Mouse (Mus musculus) lung, postnatal 0 days (tissue): ENCODE results near the gene Gm37240. TPM values are rescaled to one million over a fixed set of nuclear protein-coding genes. Genes with fewer than 3 reads are reported as not detected.

Experiments used
- ATAC-seq: fragments of 200-750 bp; cut with Nextera tagmentation; 2 replicates; pipeline ENCODE4 v1.8.0; 2017; ENCODE audit warnings: moderate library complexity
- DNase-seq: peaks from one replicate; pipeline ENCODE4 v3.0.0-alpha.2; 2016; ENCODE audit warnings: low spot score
- H3K27ac ChIP-seq: fragments of 300-500 bp; sonication (generic); 2 replicates; pipeline ENCODE4 v1.5.1; 2014; ENCODE audit warnings: antibody characterized with exemption, mild to moderate bottlenecking, low read length, mixed read lengths
- H3K27me3 ChIP-seq: fragments of 300-500 bp; sonication (generic); replicated peaks from 2 replicates; pipeline ENCODE4 v1.6.1; 2014; ENCODE audit warnings: low read length, mixed read lengths; ENCODE audit not compliant: insufficient read depth
- H3K36me3 ChIP-seq: fragments of 300-500 bp; sonication (generic); 2 replicates; pipeline ENCODE4 v1.6.1; 2014; ENCODE audit warnings: low read length, mixed read lengths; ENCODE audit not compliant: insufficient read depth
- H3K4me1 ChIP-seq: fragments of 300-500 bp; sonication (generic); 2 replicates; pipeline ENCODE4 v1.6.1; 2014; ENCODE audit warnings: antibody characterized with exemption, low read depth, low read length, mixed read lengths; ENCODE audit not compliant: insufficient read depth
- H3K4me2 ChIP-seq: fragments of 300-500 bp; sonication (generic); replicated peaks from 2 replicates; pipeline ENCODE4 v1.6.1; 2014; ENCODE audit warnings: low read depth, mild to moderate bottlenecking, low read length, moderate library complexity, mixed read lengths
- H3K4me3 ChIP-seq: fragments of 300-500 bp; sonication (generic); 2 replicates; pipeline ENCODE4 v1.5.1; 2014; ENCODE audit warnings: low read depth, low read length
- H3K9ac ChIP-seq: fragments of 300-500 bp; sonication (generic); replicated peaks from 2 replicates; pipeline ENCODE4 v1.6.1; 2014; ENCODE audit warnings: low read depth, mild to moderate bottlenecking
- H3K9me3 ChIP-seq: fragments of 300-500 bp; sonication (generic); 2 replicates; pipeline ENCODE4 v1.6.1; 2016; ENCODE audit warnings: low read length, mixed read lengths
- CTCF ChIP-seq: IDR thresholded peaks from 2 replicates; pipeline ENCODE4 v1.5.1; 2016; ENCODE audit warnings: antibody characterized with exemption, mild to moderate bottlenecking
- EP300 ChIP-seq: IDR thresholded peaks from 2 replicates; pipeline ENCODE4 v1.6.1; 2016; ENCODE audit warnings: antibody characterized with exemption, mild to moderate bottlenecking, control low read depth
- WGBS: fragments of 180-500 bp; shearing (Covaris S2); extraction: QIAGEN DNeasy Blood & Tissue Kit; methylation state at CpG from one replicate; pipeline ENCODE4 v1.1.7; 2014; 5-methylcytosine and 5-hydroxymethylcytosine counted together
- polyA plus RNA-seq: library from polyadenylated mRNA; unstranded; fragments of >200 nt; fragmentation: Nextera tagmentation; extraction: Ambion mirVana; gene quantifications from 2 replicates; pipeline ENCODE4 v1.2.1, GENCODE M21; 2015

The Gm37240 gene
- polyA plus RNA-seq, 1 experiment from 2014 or later, result 8.9 TPM

- no peak for ATAC-seq
- Histone ChIP-seq H3K4me1 (no peaks in the 10 kb centered on the region), H3K27me3 (no peaks in the 10 kb centered on the region), H3K4me3 (no peak overlapping the region), H3K9ac (no peak overlapping the region), H3K4me2 (no peak overlapping the region), H3K9me3 (no peaks in the 10 kb centered on the region), H3K27ac (no peak overlapping the region), H3K36me3 (no peaks in the 10 kb centered on the region)
- TF ChIP-seq CTCF (no peak), EP300 (no peak)
- no peak for DNase-seq
- WGBS, result 85% methylated on average over 5 of the region's 5 CpGs
These were observed 723.9 kb downstream of the Gm37240 start for GRCm38 (mm10) chr3:85163396-85163795.

- no peaks in the 10 kb centered on the region for H3K27me3 ChIP-seq
- no peaks in the 10 kb centered on the region for H3K4me1 ChIP-seq
- H3K27ac ChIP-seq, result no peak overlapping the region
- DNase-seq, result no peak
- H3K9ac ChIP-seq, result no peak overlapping the region
- no peak overlapping the region for H3K4me2 ChIP-seq
- no peaks in the 10 kb centered on the region for H3K36me3 ChIP-seq
- H3K9me3 ChIP-seq, result no peaks in the 10 kb centered on the region
- 78% methylated on average over 3 of the region's 3 CpGs for WGBS
- no peak overlapping the region for H3K4me3 ChIP-seq
- no peak for TF ChIP-seq EP300
- no peak for TF ChIP-seq CTCF
- no peak for ATAC-seq
These were observed 724.9 kb downstream of the Gm37240 start for GRCm38 (mm10) chr3:85162430-85162829.

DNA sequence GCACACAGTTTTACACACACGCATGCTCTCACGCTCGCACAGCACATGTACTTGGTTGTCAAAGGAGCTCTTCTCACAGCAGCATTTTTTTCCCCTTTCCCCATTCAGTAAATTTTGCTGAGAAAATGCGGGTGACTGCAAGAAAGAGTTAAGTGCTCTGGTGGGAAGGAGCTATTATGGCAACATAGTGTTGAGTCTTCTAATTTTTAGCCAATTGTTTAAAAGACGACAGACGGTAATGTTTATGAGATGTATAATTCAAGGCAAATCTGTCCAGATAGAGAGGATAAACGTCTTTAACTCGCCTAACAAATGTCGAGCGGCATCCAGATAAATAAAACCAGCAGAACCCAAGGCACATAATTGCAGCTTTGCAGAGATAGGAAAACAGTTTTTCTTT, 726.5 kb downstream of the Gm37240 start:
- no peak for TF ChIP-seq EP300
- no peak for TF ChIP-seq CTCF
- H3K4me3 ChIP-seq, result no peak overlapping the region
- ATAC-seq, result no peak

GRCm38 (mm10) chr3:85159631-85160030, 727.7 kb downstream of the Gm37240 start:
- Histone ChIP-seq H3K36me3 (no peaks in the 10 kb centered on the region), H3K27me3 (no peaks in the 10 kb centered on the region), H3K4me3 (no peak overlapping the region), H3K27ac (no peak overlapping the region), H3K4me1 (no peaks in the 10 kb centered on the region), H3K4me2 (no peak overlapping the region), H3K9ac (no peak overlapping the region), H3K9me3 (no peaks in the 10 kb centered on the region)
- WGBS, result 75% methylated on average over 6 of the region's 6 CpGs
- ATAC-seq, result no peak
- DNase-seq, result no peak
- no peak for TF ChIP-seq EP300
- no peak for TF ChIP-seq CTCF

More for the DNA sequence above, 726.5 kb downstream of the Gm37240 start:
- WGBS, result 57% methylated on average over 10 of the region's 10 CpGs
- DNase-seq, result no peak
- Histone ChIP-seq H3K27ac (no peak overlapping the region), H3K36me3 (no peaks in the 10 kb centered on the region), H3K27me3 (no peaks in the 10 kb centered on the region), H3K9me3 (no peaks in the 10 kb centered on the region), H3K4me1 (no peaks in the 10 kb centered on the region), H3K4me2 (no peak overlapping the region), H3K9ac (no peak overlapping the region)

- no peak overlapping the region for H3K4me3 ChIP-seq
- WGBS, result 68% methylated on average over 4 of the region's 4 CpGs
- ATAC-seq, result no peak
- no peak overlapping the region for H3K4me2 ChIP-seq
- no peaks in the 10 kb centered on the region for H3K4me1 ChIP-seq
- no peaks in the 10 kb centered on the region for H3K27me3 ChIP-seq
- no peak for TF ChIP-seq CTCF
- no peak for TF ChIP-seq EP300
- no peak overlapping the region for H3K9ac ChIP-seq
- no peaks in the 10 kb centered on the region for H3K9me3 ChIP-seq
- no peak overlapping the region for H3K27ac ChIP-seq
- no peaks in the 10 kb centered on the region for H3K36me3 ChIP-seq
- no peak for DNase-seq
These were observed 738.5 kb downstream of the Gm37240 start for GRCm38 (mm10) chr3:85148816-85149215.

- H3K9me3 ChIP-seq, result no peaks in the 10 kb centered on the region
- no peaks in the 10 kb centered on the region for H3K4me1 ChIP-seq
- 77% methylated on average over 6 of the region's 6 CpGs for WGBS
- no peak for DNase-seq
- no peak overlapping the region for H3K9ac ChIP-seq
- H3K4me2 ChIP-seq, result no peak overlapping the region
- no peak overlapping the region for H3K4me3 ChIP-seq
- no peaks in the 10 kb centered on the region for H3K27me3 ChIP-seq
- no peaks in the 10 kb centered on the region for H3K36me3 ChIP-seq
- ATAC-seq, result no peak
- no peak overlapping the region for H3K27ac ChIP-seq
- TF ChIP-seq EP300 (no peak), CTCF (no peak)
These were observed 739.2 kb downstream of the Gm37240 start for GRCm38 (mm10) chr3:85148038-85148550.

DNA sequence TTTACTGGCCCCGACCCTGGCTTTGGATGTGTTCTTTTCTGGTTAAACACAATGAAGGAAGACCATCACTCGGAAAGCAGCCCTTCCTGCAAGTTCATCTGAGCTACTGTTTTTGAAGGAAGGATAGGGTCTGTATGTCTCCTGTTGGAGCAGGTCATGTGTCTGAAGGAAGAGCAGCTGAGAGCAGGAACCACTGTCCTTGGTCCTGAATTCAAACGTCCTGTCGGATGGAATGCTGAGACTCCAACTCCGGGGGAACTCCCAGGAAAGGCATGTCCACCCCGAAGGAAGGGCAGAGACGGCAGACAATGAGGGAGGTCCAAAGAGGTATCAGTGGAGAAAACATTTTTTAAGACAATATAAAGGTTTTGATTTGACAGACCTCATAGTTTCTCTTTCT, 741.8 kb downstream of the Gm37240 start:
- H3K9ac ChIP-seq, result no peak overlapping the region
- no peak overlapping the region for H3K27ac ChIP-seq
- peak; percentile 53 for DNase-seq
- H3K4me1 ChIP-seq, result no peaks in the 10 kb centered on the region
- no peak overlapping the region for H3K4me2 ChIP-seq
- ATAC-seq, result no peak
- H3K27me3 ChIP-seq, result no peaks in the 10 kb centered on the region
- no peaks in the 10 kb centered on the region for H3K36me3 ChIP-seq
- H3K4me3 ChIP-seq, result no peak overlapping the region
- no peaks in the 10 kb centered on the region for H3K9me3 ChIP-seq
- no peak for TF ChIP-seq EP300
- WGBS, result 21% methylated on average over 7 of the region's 7 CpGs
